Mouse (Mus musculus) naive thymus-derived CD4-positive, alpha-beta T cell, adult 5 months (primary cell): ENCODE results near the gene Vgll3. TPM values are rescaled to one million over a fixed set of nuclear protein-coding genes. Genes with fewer than 3 reads are reported as not detected.

Source experiments
- polyA plus RNA-seq: library from polyadenylated mRNA; unstranded; fragments of 100-300 nt; shearing (Covaris generic); gene quantifications from one replicate; pipeline ENCODE4 v1.2.1, GENCODE M21; 2017

Vgll3 gene
- 0.19 TPM for polyA plus RNA-seq

DNA sequence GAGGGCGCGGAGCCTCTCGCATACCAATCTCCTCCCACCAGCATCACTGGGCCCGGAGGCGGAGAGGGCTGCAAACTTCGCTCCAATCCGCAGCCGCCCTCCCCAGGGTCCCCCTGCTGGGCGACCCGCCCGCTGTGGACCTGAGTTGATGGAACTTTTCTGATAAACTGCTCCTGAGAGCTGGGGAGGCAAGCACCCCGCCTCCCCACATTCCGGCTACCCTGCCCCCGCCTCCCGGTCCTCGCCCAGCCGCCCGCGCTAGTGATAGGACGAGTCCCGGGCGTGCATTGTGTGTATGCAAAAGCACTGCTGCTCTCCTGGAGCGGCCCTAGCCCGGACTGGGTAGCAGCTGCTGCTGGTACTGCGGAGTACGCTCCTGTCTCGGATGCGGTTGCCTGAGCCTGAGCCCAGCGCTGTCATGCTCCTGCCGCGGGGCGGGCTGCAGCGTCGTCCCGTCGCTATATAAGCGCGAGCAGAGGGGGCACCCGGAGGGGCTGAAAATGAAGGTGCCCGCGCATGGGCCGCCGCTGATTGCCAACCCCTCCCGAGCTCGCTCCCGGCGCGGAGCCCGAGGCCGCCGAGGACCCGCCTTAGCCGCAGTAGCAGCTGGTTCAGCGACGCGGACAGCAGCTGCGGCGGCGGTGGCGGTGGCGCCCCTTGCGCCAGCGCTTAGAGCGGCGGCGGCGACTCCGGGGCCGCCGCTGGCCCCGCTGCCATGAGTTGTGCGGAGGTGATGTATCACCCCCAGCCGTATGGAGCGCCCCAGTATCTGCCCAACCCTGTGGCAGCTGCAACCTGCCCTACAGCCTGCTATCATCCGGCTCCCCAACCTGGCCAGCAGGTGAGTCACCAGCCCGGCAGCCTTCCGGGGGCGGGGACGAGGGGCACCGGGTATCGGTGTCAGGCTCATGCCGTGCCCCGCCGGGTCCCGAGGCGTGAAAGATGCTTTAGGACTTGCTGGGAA, at the start of gene Vgll3:
Gene Vgll3, plus strand, starts transcription at position 340 of the 964 bp plus-strand sequence.

